Mouse (Mus musculus): Measurements from ENCODE around the gene Armh2. TPM values are rescaled to one million over a fixed set of nuclear protein-coding genes. Genes with fewer than 3 reads are reported as not detected.

Armh2 gene
- polyA plus RNA-seq, 1 experiment from 2014 or later, result not detected

DNA sequence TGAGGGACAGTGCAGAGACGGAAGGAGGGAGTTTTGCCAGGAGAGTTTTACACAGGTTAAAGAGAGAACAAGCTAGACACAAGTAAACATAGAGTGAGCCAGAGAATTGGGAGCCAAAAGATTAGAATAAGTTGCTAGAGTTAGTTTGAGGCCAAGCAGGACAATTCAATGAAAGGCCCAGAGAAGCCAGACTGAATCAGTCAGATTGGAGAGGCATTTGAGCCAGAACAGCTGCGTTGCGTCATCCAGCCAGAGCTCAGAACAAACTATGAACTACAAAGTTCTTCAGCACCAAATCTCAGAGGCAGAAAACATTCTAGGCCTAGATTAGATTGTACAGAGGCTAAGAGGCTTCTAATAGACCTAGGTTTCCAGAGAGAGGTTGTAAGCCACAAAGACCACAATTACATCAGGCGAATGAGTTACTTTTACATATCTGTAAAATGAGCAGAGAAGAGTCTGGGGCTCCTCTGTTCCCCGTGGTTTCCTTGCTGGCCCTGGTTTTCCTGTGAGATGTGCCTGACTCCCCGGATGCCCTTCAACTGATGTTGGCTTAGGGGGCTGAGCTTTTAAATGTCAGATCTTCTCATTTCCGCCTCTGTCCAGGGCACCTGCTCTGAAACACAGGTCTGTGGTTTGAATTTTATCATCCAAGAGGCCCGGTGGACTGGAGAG, 37.8 kb downstream of the Armh2 start:
- H3K27ac ChIP-seq (replicated peaks), result peak overlapping the region; percentile 42; the same call in 1 of the 2 replicates
- 68% methylated on average over 8 of the region's 8 CpGs for WGBS
- H3K4me1 ChIP-seq, result peaks cover 8% of the 10 kb centered on the region
- H3K4me2 ChIP-seq, result no peak overlapping the region
- H3K9ac ChIP-seq, result no peak overlapping the region
- no peak for ATAC-seq (ENCODE audit: extremely low read depth, insufficient number of reproducible peaks, low FRiP score, low TSS enrichment)
- H3K4me3 ChIP-seq, result no peak overlapping the region
- no peaks in the 10 kb centered on the region for H3K27me3 ChIP-seq (replicated peaks)
- no peaks in the 10 kb centered on the region for H3K9me3 ChIP-seq
- H3K36me3 ChIP-seq, result no peaks in the 10 kb centered on the region

GRCm38 (mm10) chr13:24781916-24782315, 40.9 kb downstream of the Armh2 start:
- 61% methylated on average over 5 of the region's 5 CpGs for WGBS
- H3K9me3 ChIP-seq, result no peaks in the 10 kb centered on the region
- ATAC-seq (ENCODE audit: extremely low read depth, insufficient number of reproducible peaks, low FRiP score, low TSS enrichment), result no peak

GRCm38 (mm10) chr13:24786014-24786490, 45.0 kb downstream of the Armh2 start:
- Histone ChIP-seq H3K4me2 (no peak overlapping the region), H3K4me3 (no peak overlapping the region), H3K9ac (no peak overlapping the region), H3K27ac (replicated peaks) (no peak overlapping the region), H3K27me3 (replicated peaks) (no peaks in the 10 kb centered on the region), H3K4me1 (peaks cover 8% of the 10 kb centered on the region), H3K36me3 (no peaks in the 10 kb centered on the region), H3K9me3 (no peaks in the 10 kb centered on the region)
- WGBS, result 41% methylated on average over 11 of the region's 11 CpGs
- no peak for ATAC-seq (ENCODE audit: extremely low read depth, insufficient number of reproducible peaks, low FRiP score, low TSS enrichment)

More at GRCm38 (mm10) chr13:24781916-24782315, 40.9 kb downstream of the Armh2 start:
- Histone ChIP-seq H3K4me1 (peaks cover 8% of the 10 kb centered on the region), H3K4me3 (no peak overlapping the region), H3K27ac (replicated peaks) (no peak overlapping the region), H3K4me2 (no peak overlapping the region), H3K36me3 (no peaks in the 10 kb centered on the region), H3K27me3 (replicated peaks) (no peaks in the 10 kb centered on the region), H3K9ac (no peak overlapping the region)

GRCm38 (mm10) chr13:24787477-24787876, 46.4 kb downstream of the Armh2 start:
- ATAC-seq (ENCODE audit: extremely low read depth, insufficient number of reproducible peaks, low FRiP score, low TSS enrichment), result no peak
- peaks cover 3% of the 10 kb centered on the region; the same call in 1 of the 2 replicates for H3K4me1 ChIP-seq
- WGBS, result 74% methylated on average over 5 of the region's 5 CpGs

GRCm38 (mm10) chr13:24791349-24791748, 50.3 kb downstream of the Armh2 start:
- Histone ChIP-seq H3K27me3 (replicated peaks) (no peaks in the 10 kb centered on the region), H3K27ac (replicated peaks) (no peak overlapping the region), H3K9ac (no peak overlapping the region), H3K4me3 (no peak overlapping the region), H3K4me1 (peaks cover 6% of the 10 kb centered on the region; the same call in 1 of the 2 replicates), H3K9me3 (no peaks in the 10 kb centered on the region), H3K36me3 (no peaks in the 10 kb centered on the region), H3K4me2 (no peak overlapping the region)
- 57% methylated on average over 2 of the region's 2 CpGs for WGBS
- ATAC-seq (ENCODE audit: extremely low read depth, insufficient number of reproducible peaks, low FRiP score, low TSS enrichment), result no peak

More at GRCm38 (mm10) chr13:24787477-24787876, 46.4 kb downstream of the Armh2 start:
- Histone ChIP-seq H3K4me3 (no peak overlapping the region), H3K27me3 (replicated peaks) (no peaks in the 10 kb centered on the region), H3K9ac (no peak overlapping the region), H3K9me3 (no peaks in the 10 kb centered on the region), H3K4me2 (no peak overlapping the region), H3K36me3 (no peaks in the 10 kb centered on the region), H3K27ac (replicated peaks) (no peak overlapping the region)

GRCm38 (mm10) chr13:24792411-24793045, 51.5 kb downstream of the Armh2 start:
- Histone ChIP-seq H3K4me3 (no peak overlapping the region), H3K27ac (replicated peaks) (no peak overlapping the region), H3K27me3 (replicated peaks) (no peaks in the 10 kb centered on the region), H3K4me1 (peaks cover 6% of the 10 kb centered on the region; the same call in 1 of the 2 replicates), H3K36me3 (no peaks in the 10 kb centered on the region), H3K9me3 (no peaks in the 10 kb centered on the region), H3K4me2 (no peak overlapping the region), H3K9ac (no peak overlapping the region)
- WGBS, result 75% methylated on average over 9 of the region's 9 CpGs
- ATAC-seq (ENCODE audit: extremely low read depth, insufficient number of reproducible peaks, low FRiP score, low TSS enrichment), result no peak

Other genes with a start within 250 kb of the Armh2 start
- gene Ripor2, start 159.0 kb upstream of the Armh2 start, polyA plus RNA-seq (2015; fragmentation: Nextera tagmentation; extraction: Ambion mirVana), result 10.1 and 10.8 TPM in 2 replicates
- 102 and 119 TPM in 2 replicates for gene Gmnn, start 20.7 kb downstream of the Armh2 start, polyA plus RNA-seq (2015; fragmentation: Nextera tagmentation; extraction: Ambion mirVana)
- gene BC005537, start 60.4 kb downstream of the Armh2 start, polyA plus RNA-seq (2015; fragmentation: Nextera tagmentation; extraction: Ambion mirVana), result 8.5 and 10.5 TPM in 2 replicates
- gene Acot13, start 90.3 kb downstream of the Armh2 start, polyA plus RNA-seq (2015; fragmentation: Nextera tagmentation; extraction: Ambion mirVana), result 210 and 242 TPM in 2 replicates
- gene Tdp2, start 90.4 kb downstream of the Armh2 start, polyA plus RNA-seq (2015; fragmentation: Nextera tagmentation; extraction: Ambion mirVana), result 30.4 and 34.0 TPM in 2 replicates
- 0.05 and 0.20 TPM in 2 replicates for gene D130043K22Rik, start 103.9 kb downstream of the Armh2 start, polyA plus RNA-seq (2015; fragmentation: Nextera tagmentation; extraction: Ambion mirVana)
- 10.6 and 10.7 TPM in 2 replicates for gene Aldh5a1, start 196.4 kb downstream of the Armh2 start, polyA plus RNA-seq (2015; fragmentation: Nextera tagmentation; extraction: Ambion mirVana)
- gene Gpld1, start 201.9 kb downstream of the Armh2 start, polyA plus RNA-seq (2015; fragmentation: Nextera tagmentation; extraction: Ambion mirVana), result 0.24 and 0.33 TPM in 2 replicates

All from heart, embryonic 13.5 days (tissue).